Mouse (Mus musculus) urinary bladder, postnatal 36 days (tissue): ENCODE data around the gene Olfr91.
A peak's percentile ranks its signal among the peaks of the same experiment; 100 is the strongest.

Experiments
- DNase-seq, 2 experiments: peaks; one replicate each; pipeline ENCODE4 v3.0.0; 2022; ENCODE audit warnings: low spot score in 2 of 2, mixed read lengths in 1 of 2

The Olfr91 gene

DNA sequence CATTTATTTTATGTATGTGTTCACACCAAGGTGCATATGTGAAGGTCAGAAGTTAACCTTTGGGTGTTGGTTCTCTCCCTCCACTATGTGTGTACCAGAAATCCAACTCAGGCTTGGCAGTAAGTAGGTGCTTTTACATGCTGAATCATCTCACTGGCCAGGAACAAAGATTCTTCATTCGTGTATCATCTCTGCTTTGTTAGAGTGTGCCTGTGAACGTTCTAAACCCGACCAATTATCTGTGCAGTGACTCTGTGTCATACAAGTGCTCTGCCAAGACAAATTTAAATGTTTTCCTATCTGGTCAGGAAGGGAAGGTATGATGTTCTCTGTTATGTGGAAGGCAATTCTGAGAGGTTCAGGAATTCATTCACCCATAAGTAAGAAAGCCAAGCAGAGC lies 36.6 kb downstream of the Olfr91 start:
- no peak for DNase-seq

DNA sequence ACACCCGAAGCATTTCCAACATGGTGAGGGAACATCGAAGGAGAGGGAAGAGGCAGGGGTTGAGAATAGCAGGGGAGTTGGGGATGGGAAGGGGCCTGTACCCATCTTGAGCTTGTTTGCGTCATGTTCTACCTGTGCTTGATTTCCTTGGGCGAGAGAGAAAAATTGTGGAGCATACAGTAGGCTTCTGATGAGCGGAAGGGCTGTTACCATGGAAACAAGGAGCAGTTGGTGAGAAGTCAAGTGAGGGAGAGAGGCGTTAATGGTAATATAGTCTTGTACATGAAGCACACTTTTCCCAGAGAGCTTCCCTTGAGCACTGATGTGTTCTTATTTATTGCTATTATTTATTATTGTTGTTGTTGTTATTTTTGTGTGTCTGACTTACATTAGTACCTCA lies 41.1 kb downstream of the Olfr91 start:
- DNase-seq: no peak

DNA sequence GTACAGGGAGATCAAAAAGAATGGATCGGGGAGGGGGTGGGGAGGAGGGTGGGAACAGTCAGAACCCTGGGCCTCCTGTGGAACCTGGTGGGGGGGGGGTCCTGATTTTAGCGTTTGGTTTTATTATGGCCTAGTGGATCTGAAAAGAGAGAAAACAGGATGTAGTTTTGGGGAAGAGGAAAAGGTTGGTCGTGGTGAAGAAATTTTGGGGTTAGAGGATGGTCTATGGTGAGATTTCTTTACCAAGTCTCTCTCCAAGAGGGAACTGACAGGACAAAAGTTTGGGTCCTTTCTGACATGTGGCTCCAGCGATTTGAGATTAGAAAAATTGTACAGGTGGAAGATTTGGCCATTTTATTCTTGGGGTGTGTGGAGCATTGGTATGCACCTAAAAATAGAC lies 46.3 kb downstream of the Olfr91 start:
- DNase-seq: no peak

DNA sequence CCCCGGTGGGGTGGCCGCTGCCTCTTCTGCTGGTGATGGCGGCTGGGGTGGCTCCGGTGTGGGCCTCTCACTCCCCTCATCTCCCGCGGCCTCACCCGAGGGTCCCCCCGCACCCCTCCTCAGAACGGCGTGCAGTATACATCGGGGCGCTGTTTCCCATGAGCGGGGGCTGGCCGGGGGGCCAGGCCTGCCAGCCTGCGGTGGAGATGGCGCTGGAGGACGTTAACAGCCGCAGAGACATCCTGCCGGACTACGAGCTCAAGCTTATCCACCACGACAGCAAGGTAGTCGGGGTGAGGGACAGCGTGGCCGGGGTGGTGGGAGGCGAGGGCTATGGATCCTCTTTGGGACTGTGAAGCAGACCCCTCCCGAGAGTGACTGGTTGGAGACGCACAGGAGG lies 47.2 kb downstream of the Olfr91 start:
- no peak for DNase-seq

DNA sequence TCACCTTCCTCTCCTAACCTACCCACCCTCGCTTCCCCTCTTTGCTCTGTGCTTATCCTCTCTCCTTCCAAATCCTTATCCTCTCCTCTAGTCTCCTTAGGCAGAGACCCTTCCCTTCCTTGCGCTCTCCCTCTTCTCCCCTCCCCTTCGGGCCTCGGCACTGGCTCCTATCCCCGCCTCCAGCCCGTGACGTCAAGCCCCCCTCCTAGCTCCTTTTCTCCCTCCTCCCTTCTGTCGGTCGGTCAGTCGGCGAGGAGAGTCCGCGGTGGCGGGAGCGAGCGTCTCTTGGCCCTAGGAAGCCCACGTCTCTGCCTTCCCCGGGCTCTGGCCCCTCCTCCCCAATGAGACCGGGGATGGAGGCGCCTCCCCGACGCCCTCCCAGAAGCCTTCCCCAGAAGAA lies 47.7 kb downstream of the Olfr91 start:
- DNase-seq: peak; percentile 75 to 79

DNA sequence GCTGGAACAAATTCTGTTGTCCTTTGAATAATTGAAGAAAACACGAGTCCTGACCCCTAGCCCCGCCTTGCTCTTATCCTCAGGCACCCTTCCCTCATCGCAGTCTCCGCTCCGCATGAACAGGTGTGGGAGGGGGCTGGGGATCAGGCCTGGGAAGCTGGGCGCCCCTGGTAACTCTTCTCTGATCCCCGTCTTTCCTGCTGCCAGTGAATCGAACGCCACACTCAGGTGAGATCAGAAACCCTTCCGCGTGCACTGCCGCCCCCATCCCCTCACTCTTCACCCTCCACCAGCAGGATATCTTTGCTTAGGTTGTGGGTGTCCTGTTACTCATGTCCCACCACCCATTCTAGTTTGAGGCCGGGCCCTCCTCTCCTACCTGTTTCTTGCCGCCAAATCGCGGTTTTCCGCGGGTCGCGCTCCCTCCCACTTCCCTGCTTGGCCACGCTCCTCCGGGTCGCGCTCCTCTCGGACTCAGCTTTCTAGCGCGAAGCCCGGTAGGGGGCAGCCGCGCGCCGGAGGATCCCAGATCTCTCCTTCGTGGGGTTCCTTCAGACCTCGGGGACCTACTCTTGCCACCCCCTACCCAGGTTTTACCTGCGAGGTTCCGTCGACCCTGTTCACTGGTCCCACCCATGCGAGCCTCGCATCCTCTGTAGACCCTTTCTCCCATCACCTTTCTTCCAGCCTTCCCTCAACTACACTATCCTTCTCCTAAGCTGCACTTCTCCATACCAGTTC lies 48.3 kb downstream of the Olfr91 start:
- peak; percentile 57 for DNase-seq

DNA sequence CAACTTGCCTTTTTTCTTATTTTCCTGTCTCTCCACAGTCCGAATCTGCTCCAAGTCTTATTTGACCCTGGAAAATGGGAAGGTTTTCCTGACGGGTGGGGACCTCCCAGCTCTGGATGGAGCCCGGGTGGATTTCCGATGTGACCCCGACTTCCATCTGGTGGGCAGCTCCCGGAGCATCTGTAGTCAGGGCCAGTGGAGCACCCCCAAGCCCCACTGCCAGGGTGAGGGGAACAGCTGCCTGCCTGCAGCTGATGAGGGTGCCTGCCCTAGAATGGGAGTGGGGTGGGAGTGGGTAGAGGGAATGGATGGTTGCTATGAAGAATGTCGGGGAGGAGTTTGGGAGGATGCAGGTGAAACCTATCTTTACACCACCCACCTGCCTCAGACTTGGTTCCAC lies 49.7 kb downstream of the Olfr91 start:
- DNase-seq: no peak

DNA sequence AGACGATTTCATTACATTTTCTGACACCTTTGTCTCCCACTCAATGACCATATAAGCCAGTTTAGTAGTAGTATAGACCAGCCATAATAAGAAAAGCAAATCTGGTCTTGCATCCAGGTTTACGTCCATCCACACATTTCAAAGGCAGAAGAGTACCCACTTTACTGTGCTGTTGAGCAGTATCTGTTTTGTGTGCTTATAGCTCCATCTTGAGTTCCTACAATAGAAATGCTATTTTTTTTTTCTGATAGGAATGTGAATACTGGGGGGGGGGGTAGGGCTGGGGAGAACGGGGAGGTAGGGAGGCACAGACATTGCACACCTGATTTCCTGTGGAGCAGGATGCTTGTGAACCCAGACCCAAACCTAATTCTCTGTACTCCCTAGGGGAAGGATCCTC lies 50.1 kb downstream of the Olfr91 start:
- no peak for DNase-seq

DNA sequence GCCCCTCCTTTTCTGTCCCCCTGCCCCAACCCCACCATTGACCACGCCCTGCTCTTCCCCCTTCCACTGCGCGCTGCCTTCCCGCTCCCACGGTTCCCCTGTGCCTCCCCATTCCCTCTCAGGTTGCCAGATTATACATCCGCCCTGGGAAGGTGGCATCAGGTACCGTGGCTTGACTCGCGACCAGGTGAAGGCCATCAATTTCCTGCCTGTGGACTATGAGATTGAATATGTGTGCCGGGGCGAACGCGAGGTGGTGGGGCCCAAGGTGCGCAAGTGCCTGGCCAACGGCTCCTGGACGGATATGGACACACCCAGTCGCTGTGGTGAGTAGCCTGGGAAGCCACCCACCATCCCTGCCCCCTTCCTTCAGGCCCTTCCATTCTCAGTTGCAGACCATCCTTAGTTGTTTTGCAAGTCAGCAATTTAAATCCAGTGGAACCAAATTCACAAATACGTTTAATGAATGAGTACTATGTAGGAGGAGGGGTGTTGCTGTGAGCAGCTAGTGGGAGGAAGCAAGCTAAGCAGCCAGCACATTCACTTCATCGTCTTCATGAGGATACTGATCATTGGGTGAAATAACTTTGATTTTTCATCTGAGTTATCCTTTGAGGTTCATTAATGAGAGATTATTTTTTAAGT lies 50.6 kb downstream of the Olfr91 start:
- DNase-seq: no peak

DNA sequence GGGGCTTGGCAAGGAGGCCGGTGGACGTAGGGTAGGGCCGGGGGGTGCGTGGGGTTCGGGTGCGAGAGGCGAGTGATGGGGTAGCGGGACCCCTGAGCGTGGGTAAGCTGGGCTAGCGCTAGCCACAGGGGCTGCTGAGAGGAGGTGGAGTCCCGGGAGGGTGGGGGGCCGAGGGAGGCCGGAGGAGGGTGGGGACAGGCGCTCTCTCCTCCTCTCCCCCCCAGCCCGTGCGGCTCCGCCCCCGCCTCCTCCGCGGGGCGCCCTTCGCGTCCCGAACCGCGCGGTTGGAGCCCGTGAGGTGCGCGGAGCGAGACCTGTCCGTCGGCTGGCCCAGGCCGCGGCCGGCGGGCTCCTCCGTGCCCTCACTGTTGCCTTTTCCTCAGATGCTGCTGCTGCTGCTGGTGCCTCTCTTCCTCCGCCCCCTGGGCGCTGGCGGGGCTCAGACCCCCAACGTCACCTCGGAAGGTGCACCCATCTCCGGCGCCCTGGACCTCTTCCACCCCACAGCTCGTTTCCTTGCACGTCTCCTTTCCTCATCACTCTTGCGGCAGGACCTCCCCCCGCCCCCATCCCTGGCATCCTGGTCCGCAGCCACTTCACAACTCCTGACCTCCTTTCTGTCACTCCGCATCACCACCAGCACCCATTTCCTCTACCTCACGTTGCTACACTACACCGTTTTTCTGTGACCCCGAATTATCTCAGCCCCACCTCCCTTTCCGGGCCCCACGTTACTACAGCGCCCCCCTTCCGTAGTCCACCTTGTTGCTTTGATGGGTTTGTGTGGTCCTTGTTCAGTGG lies 51.6 kb downstream of the Olfr91 start:
- peak in 1 of 2 experiments; percentile 49 for DNase-seq

DNA sequence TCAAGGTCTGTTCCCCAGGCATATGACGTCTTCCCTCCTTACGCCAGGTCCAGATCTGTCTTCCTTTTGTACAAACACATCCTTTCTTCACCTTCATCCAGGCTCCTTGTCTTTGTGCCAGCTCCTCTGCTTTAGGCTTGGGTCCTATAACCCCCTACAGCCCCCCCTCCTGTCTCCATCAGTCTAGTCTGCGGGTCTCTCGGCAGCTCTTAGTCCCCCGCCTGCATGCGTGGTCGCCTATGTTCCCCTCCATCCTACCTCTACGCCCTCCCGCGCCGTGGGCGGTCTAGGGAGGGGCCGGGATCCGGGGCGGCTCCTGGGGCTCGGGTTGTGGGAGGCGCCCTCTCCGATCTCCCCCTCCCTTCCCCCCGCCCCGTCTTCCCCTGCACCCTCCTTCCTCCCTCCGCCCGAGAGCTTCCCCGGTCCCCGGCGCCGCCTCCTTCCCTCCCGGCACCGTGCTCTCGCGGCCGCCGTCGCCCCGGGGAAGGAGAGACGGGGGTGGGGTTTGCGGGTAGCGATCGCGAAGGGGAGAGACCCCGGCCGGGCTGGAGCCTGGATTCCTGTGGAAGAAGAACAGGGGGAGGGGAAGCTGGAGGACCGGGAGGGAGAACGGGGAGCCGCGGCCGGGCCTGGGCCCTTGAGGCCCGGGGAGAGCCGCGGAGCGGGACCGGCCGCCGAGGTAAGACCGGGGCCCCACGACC lies 52.3 kb downstream of the Olfr91 start, which contains the start of gene Gabbr1:
Gene Gabbr1 (plus strand): TSS at position 356 of the 701 bp plus-strand sequence.
- DNase-seq: peak; percentile 62 to 78

DNA sequence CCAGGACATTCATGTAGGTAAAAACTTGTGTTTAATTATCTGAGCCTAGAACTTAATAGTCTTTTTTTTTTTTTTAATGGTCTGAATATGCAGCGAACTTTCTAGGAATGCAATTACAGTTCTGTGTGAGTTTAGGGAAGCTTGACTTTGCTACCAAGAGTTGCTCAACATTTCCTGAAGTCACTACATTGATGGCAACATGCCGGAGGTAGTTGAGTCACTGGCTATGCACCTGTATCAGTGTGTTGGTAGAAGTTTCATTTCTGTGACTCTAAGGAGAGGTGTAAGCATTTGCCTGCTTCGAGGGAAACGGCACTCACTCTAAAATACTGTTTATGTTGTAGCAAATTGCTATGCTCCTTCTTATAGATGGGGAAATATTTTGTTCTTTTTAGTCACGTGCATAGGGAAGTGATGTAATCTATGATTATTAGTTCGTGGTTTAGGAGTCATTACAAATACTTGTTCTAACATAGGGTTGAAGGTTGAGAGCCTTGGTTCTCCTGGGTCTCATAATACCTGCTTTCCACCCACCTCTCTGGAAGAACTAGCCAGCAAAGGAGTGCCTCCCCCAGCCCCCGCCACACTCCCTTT lies 53.3 kb downstream of the Olfr91 start:
- no peak for DNase-seq
